Mouse (Mus musculus) CH12F3 (cell line): ENCODE measurements around the gene Srl.

Experiments used
- in situ Hi-C: fragments of 300-500 bp; cut with MboI; formaldehyde crosslinking; loops from 2 replicates; pipeline ENCODE4 v1.14.3; 2020; ENCODE audit warnings: low sequenced_read_pairs

Srl gene

DNA sequence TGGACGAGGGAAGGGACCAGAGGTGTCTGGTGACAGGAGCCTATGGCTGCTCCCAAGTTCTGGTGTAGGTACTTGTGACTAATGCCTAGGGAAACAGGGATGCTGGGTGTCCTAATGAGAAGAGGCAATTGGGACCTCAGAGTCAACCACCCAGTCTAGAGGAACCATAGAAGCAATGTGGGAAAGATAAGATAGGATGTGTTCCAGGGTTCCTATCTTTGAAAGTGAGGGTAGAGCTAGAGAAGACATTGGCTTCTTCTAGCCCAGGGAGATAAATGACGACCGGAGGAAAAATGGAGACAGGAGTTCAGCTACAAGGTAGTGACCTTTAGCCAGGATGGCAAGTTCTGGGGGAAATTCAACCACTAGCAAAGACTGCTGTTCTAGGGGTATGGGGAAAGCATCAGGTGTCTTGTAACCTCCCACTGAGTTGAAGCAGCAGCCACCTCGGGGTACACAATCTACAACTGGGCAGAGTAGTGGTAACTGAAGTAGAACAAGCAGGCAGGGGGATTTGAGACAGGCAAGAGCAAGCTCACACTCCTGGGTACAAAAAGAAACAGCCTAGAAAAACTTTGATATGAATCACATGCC is 20.4 kb downstream of the Srl start:
- in situ Hi-C loops: no loop called here

- in situ Hi-C loops: no loop called here
Measured at GRCm38 (mm10) chr16:4520673-4521072, 20.9 kb downstream of the Srl start.

GRCm38 (mm10) chr16:4519825-4520224 is 21.8 kb downstream of the Srl start:
- in situ Hi-C loops: no loop called here

GRCm38 (mm10) chr16:4519157-4519556 is 22.5 kb downstream of the Srl start:
- in situ Hi-C loops: no loop called here

DNA sequence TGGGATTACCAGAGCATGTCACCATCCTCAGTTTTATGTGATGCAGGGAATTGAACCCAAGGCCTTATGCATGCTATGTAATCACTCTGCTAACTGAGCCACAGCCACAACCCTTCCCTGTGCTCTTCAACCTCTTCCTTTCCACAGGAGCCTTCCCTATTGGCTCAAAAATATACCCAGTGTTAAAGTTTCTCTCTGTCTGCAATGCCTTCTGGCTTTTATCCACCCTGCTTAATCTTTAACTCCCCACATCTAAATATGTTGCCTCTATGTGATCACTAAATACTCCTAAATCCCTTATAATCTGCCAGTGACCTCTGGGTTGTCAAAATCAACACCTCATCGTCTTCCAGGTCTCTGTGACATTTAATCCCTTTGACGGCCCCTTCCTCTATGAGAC is 23.7 kb downstream of the Srl start:
- in situ Hi-C loops: no loop called here

DNA sequence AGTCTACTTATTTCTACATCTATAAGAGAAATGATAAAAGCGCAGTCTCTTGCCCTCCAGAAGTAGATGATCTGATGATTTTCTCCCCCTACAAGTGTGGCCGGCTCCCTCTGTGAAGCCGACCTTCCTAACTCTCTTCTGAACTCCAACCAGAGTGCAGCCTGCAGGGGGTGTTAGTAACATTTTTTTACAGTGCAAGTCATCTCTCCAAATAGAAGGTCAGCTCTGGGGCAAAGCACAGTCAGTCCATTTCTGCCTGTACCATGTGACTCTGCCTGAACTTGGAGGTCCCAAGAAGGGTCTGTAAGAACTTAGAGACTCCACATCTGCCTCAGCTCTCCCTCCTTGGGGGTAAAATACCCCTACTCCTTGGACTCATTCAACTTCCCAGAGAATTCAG is 27.2 kb downstream of the Srl start:
- in situ Hi-C loops: no loop called here

- in situ Hi-C loops: no loop called here
Measured at GRCm38 (mm10) chr16:4512661-4513438, 28.8 kb downstream of the Srl start.

DNA sequence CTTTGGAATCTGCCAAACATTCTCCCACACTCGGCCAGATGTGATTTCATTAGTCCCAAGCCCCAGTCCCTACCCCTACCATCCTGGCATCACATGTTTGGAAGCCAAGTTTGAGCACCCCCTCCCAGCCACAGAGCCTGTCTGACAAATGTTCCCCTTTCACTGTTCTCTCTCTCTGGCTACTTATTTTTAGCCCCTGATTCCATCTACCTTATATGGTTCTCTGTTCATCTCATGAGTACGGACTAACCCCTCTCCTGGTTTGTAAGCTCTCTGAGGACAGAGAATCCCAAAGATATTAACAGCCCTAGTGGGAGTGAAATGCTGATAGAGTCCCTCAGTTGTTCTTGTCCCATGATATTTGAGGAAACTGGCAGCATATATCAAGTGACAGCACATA is 30.2 kb downstream of the Srl start:
- in situ Hi-C loops: no loop called here

DNA sequence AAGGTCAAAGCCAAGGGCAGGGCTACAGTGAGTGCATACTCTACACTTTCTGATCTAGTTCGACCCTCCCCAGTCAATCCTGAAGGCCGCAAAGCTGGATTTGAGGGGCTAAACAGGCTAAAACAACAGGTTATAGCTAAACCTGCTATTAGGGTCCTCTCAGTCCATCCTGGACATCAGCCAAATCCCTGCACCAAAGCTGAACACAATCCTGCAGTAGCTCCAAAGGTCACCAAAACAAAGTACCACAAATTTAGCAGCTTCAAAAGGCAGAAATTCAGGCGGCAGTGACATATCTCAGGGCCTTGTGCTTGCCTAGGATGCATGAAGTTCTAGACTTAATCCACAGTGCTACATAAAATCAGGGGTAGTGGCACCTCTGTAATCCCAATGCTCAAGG is 35.4 kb downstream of the Srl start:
- in situ Hi-C loops: no loop called here

DNA sequence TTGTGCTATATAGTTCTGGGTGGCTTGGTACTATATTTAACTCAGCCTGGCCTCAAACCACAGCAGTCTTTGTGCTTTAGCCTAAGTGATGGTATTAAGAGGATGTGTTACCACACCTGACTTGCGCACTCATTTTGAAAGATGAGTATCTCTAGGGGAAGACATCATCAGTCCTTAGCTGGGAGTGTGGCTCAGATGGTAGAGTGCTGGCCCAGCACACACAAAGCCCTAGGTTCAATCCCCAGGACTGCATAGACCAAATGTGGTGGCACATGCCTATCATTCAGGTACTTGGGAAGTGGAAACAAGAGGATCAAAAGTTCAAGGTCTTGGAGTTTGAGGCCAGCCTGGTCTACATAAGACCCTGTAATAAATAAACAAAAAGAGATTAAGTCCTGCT is 38.1 kb downstream of the Srl start:
- in situ Hi-C loops: no loop called here

DNA sequence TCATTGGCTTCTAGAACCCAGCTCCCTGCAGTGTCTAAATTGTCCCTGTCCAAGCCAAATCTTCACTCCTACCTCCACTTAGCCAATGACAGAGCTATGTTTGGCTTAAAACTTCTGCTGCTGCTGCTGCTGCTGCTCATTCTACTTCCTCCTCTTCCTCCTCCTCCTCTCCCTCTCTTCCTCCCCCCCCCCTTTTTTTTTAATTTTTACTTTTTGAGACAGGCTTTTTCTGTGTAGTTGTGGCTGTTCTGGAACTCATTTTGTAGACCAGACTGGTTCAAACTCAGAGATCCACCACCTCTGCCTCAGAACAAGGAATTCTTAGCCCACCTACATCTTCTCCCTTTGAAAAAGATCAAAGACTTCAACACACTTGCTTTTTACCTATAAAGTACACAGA is 39.0 kb downstream of the Srl start:
- in situ Hi-C loops: no loop called here

DNA sequence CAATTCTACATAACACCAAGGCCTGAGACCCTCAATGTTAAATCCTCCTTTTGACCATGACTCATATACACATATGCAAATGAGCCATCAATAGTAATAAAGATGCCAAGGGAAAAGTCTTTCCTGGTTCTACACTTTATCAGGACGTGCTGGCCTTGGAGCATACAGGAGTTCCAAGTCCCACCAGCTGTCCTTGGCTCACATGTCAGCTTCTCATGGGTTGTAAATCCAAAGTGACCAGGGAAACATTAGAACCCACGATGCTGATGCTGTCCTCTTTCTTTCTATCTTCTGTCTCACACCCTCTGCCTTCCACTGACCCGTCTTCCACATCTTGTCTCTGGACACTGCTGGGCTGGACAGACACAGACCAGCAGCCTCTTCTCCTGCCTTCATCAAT is 39.9 kb downstream of the Srl start:
- in situ Hi-C loops: no loop called here

GRCm38 (mm10) chr16:4500598-4501385 is 40.8 kb downstream of the Srl start:
- in situ Hi-C loops: no loop called here

DNA sequence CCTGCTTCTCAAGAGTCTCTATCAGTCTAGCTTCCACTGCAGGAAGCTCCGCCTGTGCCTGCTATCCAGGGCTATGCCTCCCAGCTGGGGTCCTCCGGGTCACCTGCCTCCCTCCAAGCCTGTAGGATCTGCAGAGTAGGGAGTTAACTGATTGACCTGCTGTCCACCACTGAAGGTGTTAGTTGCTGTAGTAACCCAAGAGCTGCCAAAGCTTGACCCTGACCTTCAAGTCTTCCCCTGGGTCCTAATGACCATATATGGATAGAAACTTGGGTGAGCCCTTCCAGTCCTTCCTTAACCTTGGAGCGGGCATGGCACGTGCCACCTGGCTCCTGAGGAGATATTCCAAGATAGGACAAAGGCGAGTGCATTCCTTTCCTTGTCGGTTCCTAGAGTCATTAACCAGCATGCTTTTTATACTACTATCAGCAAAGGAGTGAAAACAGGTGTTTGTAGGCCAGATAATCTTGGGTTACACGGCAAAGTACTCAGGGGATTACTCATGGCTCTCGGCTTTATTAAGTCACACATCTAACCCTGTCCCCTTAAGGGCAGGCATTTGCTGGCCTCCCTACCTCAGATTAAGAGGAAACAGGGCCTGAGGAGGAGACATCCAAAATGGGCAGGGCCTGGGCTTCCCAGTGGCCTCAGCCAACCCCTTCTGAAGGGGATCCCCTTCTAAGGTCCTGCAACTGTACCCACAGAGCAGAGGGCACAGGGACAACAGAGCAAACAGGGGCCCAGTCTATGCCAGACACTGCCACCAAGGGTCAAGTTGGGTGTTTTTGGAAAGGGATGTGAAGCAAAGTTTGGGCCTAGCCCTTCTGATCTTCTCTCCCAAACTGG is 43.6 kb downstream of the Srl start:
- in situ Hi-C loops: loop anchor here (10.0 to 25.0 kb wide), 2 partner anchors 47 to 186 kb away; partner anchors contain the start of gene Srl

GRCm38 (mm10) chr16:4496470-4496869 is 45.1 kb downstream of the Srl start:
- in situ Hi-C loops: loop anchor here (10.0 to 25.0 kb wide), 2 partner anchors 48 to 184 kb away; partner anchors contain the start of gene Srl

DNA sequence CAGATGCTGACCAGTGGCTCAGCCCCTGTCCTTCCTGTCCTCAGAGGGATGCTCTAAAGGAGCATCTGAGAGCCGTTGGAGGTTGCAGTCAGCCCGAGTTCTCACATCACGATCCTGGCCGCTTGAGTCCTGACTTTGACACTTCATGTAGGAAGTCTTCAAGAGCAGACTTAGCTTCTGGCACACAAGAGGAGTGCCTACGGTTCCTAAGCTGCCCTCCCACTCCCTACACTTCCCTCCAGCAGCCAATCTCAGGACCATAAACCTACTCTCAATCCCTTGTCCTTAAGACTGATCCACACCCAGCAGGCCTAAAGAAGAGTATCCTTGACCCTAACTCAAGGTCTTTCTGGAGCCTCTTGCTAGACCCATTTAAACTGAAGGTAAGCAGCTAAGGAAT is 45.8 kb downstream of the Srl start:
- in situ Hi-C loops: loop anchor here (10.0 to 25.0 kb wide), 2 partner anchors 49 to 184 kb away; partner anchors contain the start of gene Srl

DNA sequence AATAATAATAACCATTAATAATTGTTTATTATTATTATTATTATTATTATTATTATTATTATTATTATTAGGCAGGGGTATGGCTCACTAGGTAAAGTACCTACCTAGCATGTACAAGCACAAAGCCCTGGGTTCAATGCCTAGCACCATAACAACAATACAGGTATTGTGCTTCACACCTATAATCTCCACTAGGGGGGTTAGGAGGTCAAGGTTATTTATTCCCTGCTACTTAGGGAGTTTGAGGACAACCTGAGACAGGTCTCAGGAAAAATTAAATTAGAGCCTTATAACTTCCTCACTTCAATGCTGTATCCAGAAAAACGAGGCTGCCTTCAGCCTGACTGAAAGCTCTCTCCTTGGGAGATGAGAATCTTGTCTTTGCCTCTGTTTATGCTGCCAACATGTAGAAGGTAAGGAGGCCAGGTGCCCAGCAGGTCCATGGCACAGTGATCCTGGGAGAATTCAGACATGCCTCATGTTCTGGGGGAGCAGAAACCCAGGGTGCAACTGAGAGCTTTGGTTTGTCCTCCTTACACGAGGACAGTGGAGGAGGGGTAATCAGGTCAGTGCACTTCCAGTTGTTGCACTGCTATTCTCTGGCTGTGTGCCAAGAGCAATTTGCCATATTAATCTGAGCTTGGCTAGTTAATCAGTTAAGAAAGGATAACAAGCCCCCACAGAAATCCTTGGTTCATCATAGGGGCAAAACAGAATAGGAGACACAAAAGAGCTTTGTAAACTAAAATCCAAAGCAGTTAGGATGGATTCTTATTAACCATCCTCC is 48.6 kb downstream of the Srl start:
- in situ Hi-C loops: loop anchor here (10.0 to 25.0 kb wide), 2 partner anchors 52 to 181 kb away; partner anchors contain the start of gene Srl

DNA sequence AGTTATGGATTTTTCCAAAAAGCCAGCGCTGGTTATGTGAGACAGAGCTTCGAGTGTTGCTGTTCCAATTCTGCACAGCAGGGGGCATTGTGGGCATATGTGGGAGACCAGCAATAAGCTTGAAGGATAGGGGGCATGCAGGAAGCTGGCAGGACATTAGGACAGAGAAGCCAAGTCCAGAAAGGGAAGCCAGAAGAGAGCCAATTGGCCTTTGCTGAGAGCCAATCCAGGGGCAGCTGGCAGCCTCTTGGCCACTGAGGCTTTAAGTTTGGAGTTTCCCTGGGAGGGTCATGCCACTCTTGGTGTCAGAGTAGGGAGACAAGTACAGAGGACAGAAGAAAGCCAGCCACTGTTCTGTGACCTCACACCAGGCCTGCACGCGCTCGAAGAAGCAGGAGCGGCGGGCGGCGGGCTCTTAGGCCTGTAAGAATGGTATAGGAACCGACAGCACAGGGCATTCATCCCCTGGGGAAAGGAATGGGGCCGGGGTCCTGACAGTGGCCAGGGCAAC is 52.4 kb downstream of the Srl start:
- in situ Hi-C loops: loop anchor here (10.0 to 25.0 kb wide), 2 partner anchors 126 to 177 kb away; no protein-coding TSS in a partner anchor

DNA sequence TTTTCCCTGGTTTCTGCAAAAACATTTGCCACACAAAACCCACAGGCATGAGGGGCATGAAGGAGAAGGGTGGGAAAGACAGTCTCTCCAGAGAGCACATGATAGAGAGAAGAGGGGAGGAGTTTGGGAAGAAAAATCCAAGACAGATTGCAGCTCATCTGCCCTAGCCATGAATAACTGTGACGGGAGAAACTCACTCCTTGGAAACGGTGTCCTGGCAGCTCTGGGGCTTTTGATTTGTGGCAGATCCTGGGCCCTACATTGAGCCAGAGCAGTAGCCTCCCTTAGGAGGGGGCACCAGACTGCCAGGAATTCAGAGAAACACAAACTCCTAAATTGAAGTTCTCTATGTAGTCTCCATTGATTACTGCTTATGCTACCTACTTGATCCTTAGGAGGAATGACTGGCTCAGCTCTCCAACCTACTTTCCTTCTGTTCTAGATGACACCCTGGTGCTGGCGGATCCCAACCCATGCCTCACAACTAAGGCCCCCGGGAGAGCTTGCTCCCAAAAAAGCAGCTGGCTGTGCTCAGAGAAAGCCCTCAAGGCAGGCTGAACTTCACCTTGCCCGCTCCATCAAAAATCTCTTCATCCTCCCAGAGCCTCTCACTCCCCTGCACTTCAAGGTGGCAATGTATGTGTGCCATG is 60.9 kb downstream of the Srl start:
- in situ Hi-C loops: loop anchor here (10.0 to 25.0 kb wide), 2 partner anchors 134 to 168 kb away; no protein-coding TSS in a partner anchor
